Mouse (Mus musculus) adrenal gland, adult 18-20 months (tissue): ENCODE data around the gene Igfbp3. TPM values are rescaled to one million over a fixed set of nuclear protein-coding genes. Genes with fewer than 3 reads are reported as not detected.
A peak's percentile ranks its signal among the peaks of the same experiment; 100 is the strongest.
"Not testable (repeated sequence)": the region's sequence is repeated elsewhere in the genome, so short reads cannot be mapped to it uniquely, and the experiment has no call there.

ENCODE experiments used
- DNase-seq, 2 experiments: peaks; one replicate each; pipeline ENCODE4 v3.0.0; 2021 to 2022; ENCODE audit warnings: low spot score in 2 of 2
- long read RNA-seq, 2 experiments: library from polyadenylated mRNA; stranded (forward); transcript quantifications; one replicate each; pipeline ENCODE4 v2.0.0; 2021
- total RNA-seq, 2 experiments: library from RNA; stranded (reverse); gene quantifications; 1 replicate in 1 of 2; 2 replicates in 1 of 2; pipeline ENCODE4 v1.2.3; 2021

Gene Igfbp3
- total RNA-seq = 10 to 100 TPM; 49.2 to 73.6 TPM
- long read RNA-seq, experiment 1, transcript Igfbp3-201 (5 exons, 2,421 nt) = major isoform, 57 of 59 reads
- long read RNA-seq, experiment 1, partial matches to known transcripts = 2 of 59 reads
- long read RNA-seq, experiment 1, other reads (novel, unspliced or antisense) = 0 of 59 reads
- long read RNA-seq, experiment 2, transcript Igfbp3-201 (5 exons, 2,421 nt) = major isoform, 115 of 131 reads
- long read RNA-seq, experiment 2, partial matches to known transcripts = 13 of 131 reads
- long read RNA-seq, experiment 2, other reads (novel, unspliced or antisense) = 3 of 131 reads

- DNase-seq = peak; percentile 38 to 44
Measured at GRCm38 (mm10) chr11:7213501-7214341, at the start of gene Igfbp3. TSS of gene Igfbp3 (minus strand) at chr11:7213923.

GRCm38 (mm10) chr11:7250870-7251269 is 37.1 kb upstream of the Igfbp3 start:
- no peak for DNase-seq

GRCm38 (mm10) chr11:7250415-7250814 is 36.7 kb upstream of the Igfbp3 start:
- DNase-seq = no peak

DNA sequence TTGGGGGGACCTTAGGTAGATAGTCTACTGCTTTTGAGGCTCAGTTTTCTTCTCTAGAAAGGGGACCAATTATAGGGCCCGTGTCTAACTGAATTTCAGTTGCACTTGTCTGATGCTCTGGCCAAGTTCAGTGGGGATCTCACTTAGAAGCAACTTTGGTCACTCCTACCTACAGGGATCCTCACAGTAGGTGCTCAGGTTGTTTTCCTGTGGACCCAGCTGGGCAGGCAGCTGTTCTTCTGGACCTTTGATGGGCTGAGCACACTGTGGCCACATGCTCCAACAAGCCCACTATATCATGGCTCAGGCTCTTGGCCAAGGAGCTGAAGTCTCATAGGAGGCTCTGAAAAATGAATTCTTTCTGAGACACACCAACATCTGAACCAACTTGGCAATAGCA is 31.1 kb upstream of the Igfbp3 start:
- DNase-seq = no peak

DNA sequence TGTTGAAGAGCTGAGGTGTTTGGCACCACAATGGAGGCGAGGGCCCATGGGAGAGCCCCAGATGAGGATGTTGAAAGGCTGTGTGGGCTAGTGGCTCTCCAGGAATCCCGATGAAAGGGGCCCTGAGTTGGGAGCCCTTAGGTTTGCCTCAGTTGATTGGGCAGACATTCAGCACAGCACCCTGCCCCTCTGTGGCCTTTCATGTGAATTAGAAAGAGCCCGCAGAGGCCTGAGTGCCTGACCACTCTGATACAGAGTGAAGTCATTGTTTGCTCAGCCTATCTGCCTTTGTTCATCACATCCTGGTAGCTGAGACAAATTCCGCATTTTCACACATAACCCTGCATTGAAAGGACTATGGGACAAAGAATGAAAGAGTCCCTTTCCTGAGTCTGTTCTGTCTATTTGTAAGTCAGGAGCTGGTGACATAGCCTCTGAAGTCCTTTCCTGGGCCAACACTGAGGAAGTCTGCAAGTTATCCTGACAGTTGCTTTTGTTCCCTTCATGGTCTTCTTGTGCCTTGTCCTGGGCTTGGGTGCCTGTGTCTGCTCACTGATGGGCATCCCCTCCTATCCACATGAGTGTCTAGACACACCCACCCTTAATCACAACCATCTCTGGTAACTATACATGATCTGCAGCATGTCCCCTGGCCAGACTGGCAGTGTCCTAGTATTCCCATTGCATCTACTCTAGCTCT is 25.5 kb upstream of the Igfbp3 start:
- DNase-seq = no peak

DNA sequence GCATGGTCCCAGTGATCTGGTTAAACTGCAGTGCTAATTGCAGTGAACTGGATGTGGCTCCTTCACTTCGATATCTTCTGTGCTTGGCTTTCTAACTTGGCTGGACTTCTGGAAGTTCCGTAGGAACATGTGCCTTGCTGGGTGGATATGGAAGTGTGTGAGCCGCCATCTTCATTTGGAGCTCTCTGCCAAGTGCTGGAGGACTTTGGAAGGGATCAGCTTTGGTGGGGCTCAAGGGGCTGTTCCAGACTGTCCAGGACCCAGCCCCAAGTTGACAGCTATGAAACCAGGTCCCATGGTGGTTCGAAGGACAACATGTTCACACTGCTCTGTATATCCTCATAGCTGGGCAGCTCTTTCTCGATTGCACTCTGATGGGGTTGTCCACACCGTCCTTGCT is 24.8 kb upstream of the Igfbp3 start:
- DNase-seq = no peak

- DNase-seq = no peak
Measured at GRCm38 (mm10) chr11:7237712-7238111, 24.0 kb upstream of the Igfbp3 start.

DNA sequence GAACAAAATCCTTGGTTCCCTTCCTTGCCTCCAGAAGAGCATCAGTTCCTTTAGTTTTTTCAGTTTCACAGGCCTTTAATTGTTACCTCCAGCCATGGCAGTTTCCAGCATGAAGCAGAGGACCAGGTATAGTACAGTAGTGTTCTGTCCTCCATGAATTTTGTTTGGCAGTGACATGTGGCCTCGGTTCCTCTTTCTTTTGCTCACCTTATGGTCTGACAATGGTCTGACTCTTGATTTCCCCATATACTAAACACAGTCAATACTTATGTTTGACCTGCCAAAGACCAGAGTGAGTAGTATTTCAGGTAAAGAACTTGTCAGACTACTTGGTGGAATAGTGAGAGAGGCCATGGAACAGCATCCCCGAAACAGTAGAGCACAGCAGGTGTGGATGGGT is 23.0 kb upstream of the Igfbp3 start:
- no peak for DNase-seq

DNA sequence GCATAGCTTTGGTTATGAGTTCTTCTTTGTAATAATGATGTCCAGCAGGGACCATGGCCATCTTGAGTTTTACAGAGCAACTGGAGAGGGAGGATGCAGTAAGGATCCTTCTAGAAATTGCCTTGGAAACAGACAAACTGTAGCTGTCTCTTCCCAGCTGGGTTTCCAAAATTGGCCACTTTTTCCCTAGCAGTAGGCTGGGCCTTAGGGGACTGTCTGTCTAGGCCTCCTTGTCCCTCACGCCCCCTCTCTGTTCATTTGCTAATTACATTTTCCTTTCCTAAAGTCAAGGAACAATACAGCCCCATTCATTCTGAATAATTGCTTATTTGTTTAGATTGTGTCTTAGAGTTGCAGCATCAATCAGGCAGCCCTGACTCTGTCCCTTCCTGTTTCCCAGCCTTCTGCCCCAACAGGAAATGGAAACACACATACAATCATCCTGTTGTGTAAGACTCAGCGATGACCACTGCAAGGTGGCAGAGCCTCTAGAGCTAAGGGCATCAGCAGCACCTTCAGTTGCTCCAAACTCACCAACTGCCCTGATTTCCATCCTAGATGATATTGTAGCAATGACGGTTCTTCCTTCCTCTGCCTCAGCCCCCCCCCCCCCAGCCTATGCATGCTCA is 21.4 kb upstream of the Igfbp3 start:
- DNase-seq = no peak

DNA sequence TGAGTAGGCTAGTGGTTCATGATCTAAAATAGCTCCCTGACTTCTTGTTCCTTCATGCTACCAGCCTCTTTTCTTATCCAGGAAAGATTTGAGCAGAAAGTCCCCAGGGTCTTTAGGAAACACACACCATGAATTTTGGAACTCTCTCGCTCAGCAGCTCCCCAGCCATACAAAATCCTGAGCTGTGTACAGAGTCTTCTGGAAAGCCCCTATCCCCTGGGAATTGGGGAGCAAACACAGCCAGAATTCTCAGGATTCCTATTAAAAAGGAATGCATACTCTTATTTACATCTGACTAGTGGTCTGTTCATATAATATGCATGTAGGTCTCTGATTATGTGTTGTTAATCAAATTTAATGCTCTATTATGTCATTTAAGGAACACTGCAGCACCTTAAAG is 20.7 kb upstream of the Igfbp3 start:
- no peak for DNase-seq

DNA sequence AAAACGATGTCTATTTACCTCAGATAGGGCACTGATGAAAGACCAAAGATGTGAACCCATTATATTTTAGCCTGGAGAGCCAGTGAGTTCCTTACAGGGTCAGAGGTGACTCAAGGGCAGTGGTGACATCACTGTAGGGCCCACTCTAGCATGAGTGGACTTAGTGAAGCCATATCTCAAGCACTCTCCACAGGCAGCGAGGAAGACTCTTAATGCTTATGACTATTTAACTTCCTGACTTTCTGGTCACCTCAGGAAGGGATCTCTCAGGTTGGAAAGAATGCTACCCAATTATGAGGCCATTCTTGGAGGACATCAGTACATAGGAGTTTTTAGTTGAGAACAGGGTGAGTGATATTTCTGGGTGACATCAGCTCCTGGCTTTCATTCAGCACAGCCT is 19.6 kb upstream of the Igfbp3 start:
- DNase-seq = no peak

DNA sequence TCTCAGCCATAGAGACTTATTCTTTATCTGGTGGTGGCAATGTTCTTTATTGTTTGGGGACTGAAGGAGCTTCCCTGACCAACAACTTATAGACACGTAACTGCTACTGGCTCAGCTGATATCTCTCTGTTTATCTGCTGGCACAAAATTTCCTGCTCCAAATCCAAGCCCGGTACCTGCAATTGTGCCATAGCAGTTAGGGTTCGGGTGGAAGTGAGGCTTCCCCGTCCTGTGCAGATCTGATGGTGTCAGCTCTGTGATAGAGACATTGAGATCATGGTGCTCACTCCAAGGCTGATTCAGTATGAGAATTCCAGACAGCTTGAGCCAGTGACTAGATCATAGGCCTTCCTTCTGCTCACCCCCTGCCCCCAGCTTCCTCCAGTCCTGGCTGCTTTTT is 18.2 kb upstream of the Igfbp3 start:
- no peak for DNase-seq

- DNase-seq = no peak
Measured at GRCm38 (mm10) chr11:7230000-7230399, 16.3 kb upstream of the Igfbp3 start.

GRCm38 (mm10) chr11:7228107-7228506 is 14.4 kb upstream of the Igfbp3 start:
- no peak for DNase-seq

GRCm38 (mm10) chr11:7226810-7227550 is 13.3 kb upstream of the Igfbp3 start:
- no peak for DNase-seq

DNA sequence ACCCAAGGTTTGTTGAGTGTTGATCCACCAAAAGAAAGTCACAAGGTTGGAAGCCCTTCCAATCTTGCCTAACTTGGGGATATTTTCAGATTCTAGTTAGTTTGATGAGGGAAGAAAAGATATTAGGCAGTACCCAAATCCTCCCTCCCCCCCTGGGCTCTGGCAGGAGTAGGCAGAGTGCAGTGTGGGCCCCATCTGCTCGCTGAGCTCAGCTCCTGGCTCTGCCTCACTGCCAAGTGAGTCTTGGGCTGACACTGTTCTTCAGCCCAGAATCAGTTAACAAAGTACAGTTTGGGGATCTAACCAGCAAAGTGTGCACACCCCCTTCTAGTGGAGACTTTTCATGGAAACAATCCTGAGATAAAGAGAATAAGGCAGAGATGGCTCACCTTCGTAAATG is 12.5 kb upstream of the Igfbp3 start:
- DNase-seq = no peak

GRCm38 (mm10) chr11:7221826-7222225 is 8.1 kb upstream of the Igfbp3 start:
- DNase-seq = not testable (repeated sequence)

DNA sequence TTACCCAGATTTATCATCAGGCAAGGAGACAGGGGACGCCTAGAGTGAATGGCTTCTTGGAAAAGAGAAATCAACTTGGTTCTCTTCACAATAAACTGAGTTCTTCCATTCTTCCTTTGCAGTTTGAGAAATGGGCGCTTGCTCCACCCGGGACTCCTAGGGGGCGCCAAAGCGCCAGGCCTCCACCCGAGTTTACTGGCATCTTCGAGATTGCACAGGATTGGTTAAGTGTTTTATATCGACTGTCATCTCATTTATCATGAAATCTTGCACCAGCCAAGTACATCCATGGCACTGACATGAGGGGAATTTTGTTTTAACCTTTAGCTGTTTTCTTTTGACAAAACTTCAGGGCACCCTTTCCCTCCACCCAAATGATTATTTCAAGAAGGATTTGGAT is 2.0 kb upstream of the Igfbp3 start:
- peak; percentile 60 to 71 for DNase-seq

DNA sequence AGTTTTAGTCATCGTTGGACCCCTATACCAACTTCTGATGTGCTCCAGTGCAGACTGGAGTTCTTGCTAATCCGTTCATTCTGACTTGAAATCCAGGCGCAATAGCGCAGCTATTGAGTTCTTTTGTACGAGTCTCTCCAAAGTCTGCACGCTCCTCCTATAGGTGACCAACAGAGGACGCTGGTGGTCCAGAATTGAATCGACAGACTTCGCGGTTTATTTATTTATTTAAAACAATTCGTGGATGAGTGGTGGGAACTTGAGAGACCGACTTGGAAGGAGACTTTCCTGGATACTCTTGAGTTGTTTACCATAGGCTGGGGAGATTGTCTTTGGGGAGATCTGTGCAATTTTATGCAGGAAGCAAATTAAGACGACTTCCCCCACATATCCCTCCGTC is 1.0 kb upstream of the Igfbp3 start:
- no peak for DNase-seq

DNA sequence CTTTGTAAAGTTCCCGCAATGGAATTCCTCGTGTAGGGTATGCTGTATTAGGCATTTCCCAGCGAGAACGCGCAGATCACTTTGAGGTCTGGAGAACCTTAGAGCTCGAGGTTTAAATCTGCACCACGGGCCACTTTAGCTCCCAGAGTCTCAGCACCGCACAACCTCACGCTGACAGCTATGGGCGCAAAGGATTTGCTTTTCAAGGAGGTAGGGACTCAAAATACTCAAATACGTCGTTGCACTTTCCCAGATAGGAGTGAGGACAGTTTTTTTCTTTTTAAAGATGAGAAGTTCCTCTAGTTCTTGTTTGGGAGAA is 578 bp upstream of the Igfbp3 start:
- DNase-seq = no peak

DNA sequence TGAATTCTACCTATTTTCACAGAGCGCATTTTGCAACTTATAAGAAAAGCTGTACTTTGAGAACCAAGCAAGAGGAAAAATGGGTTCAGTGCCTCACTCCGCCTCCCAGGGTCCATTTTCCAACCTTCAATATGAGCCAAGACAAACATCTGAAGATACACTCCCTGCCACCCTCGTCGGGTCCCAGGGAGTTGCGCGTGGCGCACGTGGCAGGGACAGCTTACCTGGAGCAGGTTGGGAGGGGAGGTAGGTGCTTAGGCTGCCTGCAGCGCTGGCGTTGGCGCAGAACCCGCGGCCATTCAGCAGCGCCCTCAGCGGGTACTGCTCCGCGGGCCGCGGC is 592 bp downstream of the Igfbp3 start:
- DNase-seq = no peak
